21 mouse cellular contexts compared by ENCODE assay signal in the genomic region with DNA sequence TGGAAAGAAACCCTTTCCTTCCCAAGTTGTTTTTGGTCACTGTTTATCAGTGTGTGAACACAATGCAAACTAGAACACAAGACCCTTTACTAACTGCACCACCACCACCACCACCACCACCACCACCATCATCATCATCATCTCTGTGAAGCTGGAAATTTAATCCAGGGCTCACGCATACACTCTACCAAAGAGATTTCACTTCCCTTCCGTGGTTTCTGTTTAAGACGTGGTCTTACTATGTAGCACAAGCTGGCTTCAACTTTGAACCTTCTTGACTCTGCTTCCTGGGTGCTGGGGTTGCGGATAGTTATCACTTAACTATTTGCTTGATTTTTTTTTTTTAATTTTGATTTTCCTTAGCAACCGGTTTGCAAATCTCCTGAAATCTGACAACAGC.
"Had no signal": no experiment of that assay in that cellular context is flagged by ENCODE, and none has a peak within 500 bp of the region (broad histone marks: within the 10 kb centered on the region; RNA-seq: fewer than 3 reads in every experiment).

No protein-coding gene starts in this region.

- H3K27me3 ChIP-seq: lung, embryonic 15.5 days; neural tube, embryonic 15.5 days had no signal

- DNase-seq: liver, postnatal 0 days; lung, adult 2 months; lung, postnatal 14 days; lung, postnatal 36 days; retina, postnatal 1 day; right cerebral cortex, adult 18-20 months; right cerebral cortex, postnatal 25 days; right cerebral cortex, postnatal 4 days; spleen, adult 18-20 months; thymus, adult 18-20 months; thymus, postnatal 14 days; thymus, postnatal 36 days had no signal

- H3K4me1 ChIP-seq: midbrain, embryonic 10.5 days; midbrain, embryonic 13.5 days; midbrain, embryonic 15.5 days; neural tube, embryonic 13.5 days; neural tube, embryonic 15.5 days had no signal

- H3K9ac ChIP-seq: liver, postnatal 0 days; lung, embryonic 15.5 days; midbrain, embryonic 13.5 days; midbrain, embryonic 15.5 days; neural tube, embryonic 13.5 days; neural tube, embryonic 15.5 days had no signal

- H3K9me3 ChIP-seq: lung, embryonic 15.5 days; midbrain, embryonic 10.5 days; midbrain, embryonic 13.5 days; midbrain, embryonic 15.5 days; neural tube, embryonic 13.5 days; neural tube, embryonic 15.5 days had no signal

- H3K27ac ChIP-seq: lung, embryonic 15.5 days; macrophage; midbrain, embryonic 10.5 days; midbrain, embryonic 13.5 days; midbrain, embryonic 15.5 days; neural tube, embryonic 13.5 days; neural tube, embryonic 15.5 days had no signal

- H3K4me3 ChIP-seq: lung, embryonic 15.5 days; midbrain, embryonic 10.5 days; midbrain, embryonic 13.5 days; midbrain, embryonic 15.5 days; myocyte; neural tube, embryonic 13.5 days; neural tube, embryonic 15.5 days had no signal

- H3K36me3 ChIP-seq: lung, embryonic 15.5 days; midbrain, embryonic 10.5 days; midbrain, embryonic 13.5 days; midbrain, embryonic 15.5 days; neural tube, embryonic 13.5 days; neural tube, embryonic 15.5 days had no signal

- ATAC-seq: liver, postnatal 0 days; lung, postnatal 0 days; midbrain, embryonic 13.5 days; midbrain, embryonic 15.5 days had no signal

- H3K4me2 ChIP-seq: lung, embryonic 15.5 days; midbrain, embryonic 13.5 days; midbrain, embryonic 15.5 days; neural tube, embryonic 13.5 days; neural tube, embryonic 15.5 days had no signal
